ENCODE assay signal across 10 mouse cellular contexts in the genomic region with DNA sequence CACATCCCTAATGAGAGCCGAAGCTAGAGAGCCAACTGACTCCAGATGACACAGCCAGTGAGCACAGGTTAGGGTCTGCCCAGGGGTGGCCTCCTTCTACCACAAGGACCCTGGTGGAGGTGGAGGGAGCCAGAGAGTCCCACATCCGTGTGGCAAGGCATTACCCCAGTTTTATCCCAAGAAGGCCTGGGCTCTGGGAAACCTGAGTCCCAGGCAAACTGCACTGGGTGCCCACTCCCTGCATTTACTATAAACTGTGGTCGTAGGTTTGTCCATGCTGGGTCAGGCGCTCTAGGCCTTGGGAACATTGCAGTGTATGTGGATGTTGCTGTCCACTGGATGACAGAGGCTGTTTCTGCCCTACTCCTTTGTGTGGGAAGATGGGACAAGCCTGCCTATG. TPM values are rescaled to one million over a fixed set of nuclear protein-coding genes. Genes with fewer than 3 reads are reported as not detected.
A peak's percentile ranks its signal among the peaks of the same experiment; 100 is the strongest.
DNase-seq lines count a peak whose midpoint lies in the region; ATAC-seq and TF ChIP-seq lines count a peak whose summit lies in the region.
"Had no signal": no experiment of that assay in that cellular context is flagged by ENCODE, and none has a peak within 500 bp of the region (broad histone marks: within the 10 kb centered on the region; RNA-seq: fewer than 3 reads in every experiment).

No protein-coding gene starts in this region.

- H3K4me3 ChIP-seq in hindbrain, embryonic 12.5 days = no peak overlapping the region
- no peak overlapping the region for H3K4me3 ChIP-seq in hindbrain, embryonic 14.5 days (replicated peaks; ENCODE audit: low read length)
- H3K4me3 ChIP-seq in MEL (ENCODE audit: control insufficient read depth in 1 of 2, insufficient read depth in 1 of 2, low read depth in 2 of 2, low read length in 2 of 2) = no peak overlapping the region
- no peak overlapping the region; the same call in 1 of the 2 replicates for H3K4me3 ChIP-seq in embryonic facial prominence, embryonic 13.5 days
- H3K4me3 ChIP-seq in limb, embryonic 15.5 days = 0 out of 2 replicates have a peak overlapping the region, but pooled peaks have one; percentile 4
- H3K4me3 ChIP-seq in forebrain, embryonic 11.5 days (ENCODE audit: low read depth, low read length) = no peak overlapping the region

- DNase-seq in hindbrain, embryonic 14.5 days (ENCODE audit: low spot score) = no peak
- no peak for DNase-seq in MEL (ENCODE audit: low read depth, low spot score)
- no peak for DNase-seq in layer of hippocampus, adult 8-10 months (ENCODE audit: low spot score in 2 of 2)
- DNase-seq in forebrain, embryonic 11.5 days (ENCODE audit: low spot score) = no peak
- DNase-seq in ovary, adult 18-20 months (ENCODE audit: low spot score) = no peak

- TF ChIP-seq RAD21 in MEL (IDR thresholded peaks at IDR 0.05; ENCODE audit: low read depth, low read length) = no peak

- no peaks in the 10 kb centered on the region for H3K79me2 ChIP-seq in MEL (ENCODE audit: control insufficient read depth, insufficient read depth, low read length, poor library complexity)

- no peak overlapping the region for H3K9ac ChIP-seq in hindbrain, embryonic 12.5 days
- no peak overlapping the region for H3K9ac ChIP-seq in hindbrain, embryonic 14.5 days
- H3K9ac ChIP-seq in MEL (ENCODE audit: control insufficient read depth, low read depth, low read length, poor library complexity, severe bottlenecking) = peak overlapping the region; percentile 18; the same call in 1 of the 2 replicates
- H3K9ac ChIP-seq in embryonic facial prominence, embryonic 13.5 days = 0 out of 2 replicates have a peak overlapping the region, but pooled peaks have one; percentile 6
- no peak overlapping the region for H3K9ac ChIP-seq in limb, embryonic 15.5 days
- no peak overlapping the region for H3K9ac ChIP-seq in forebrain, embryonic 11.5 days (ENCODE audit: low read length)
- H3K9ac ChIP-seq: lung, embryonic 14.5 days had no signal

- no peak for TF ChIP-seq POLR2A in MEL (IDR thresholded peaks at IDR 0.05; ENCODE audit: control insufficient read depth in 1 of 2, insufficient read depth in 1 of 2, low read depth in 1 of 2, low read length in 2 of 2, poor library complexity in 1 of 2)

- no peak for TF ChIP-seq EP300 in MEL (IDR thresholded peaks at IDR 0.05; ENCODE audit: low read depth in 1 of 2, low read length in 2 of 2)

- no peaks in the 10 kb centered on the region for H3K27me3 ChIP-seq in hindbrain, embryonic 12.5 days
- no peaks in the 10 kb centered on the region for H3K27me3 ChIP-seq in hindbrain, embryonic 14.5 days (ENCODE audit: control insufficient read depth, insufficient read depth, low read length)
- H3K27me3 ChIP-seq in MEL (ENCODE audit: control insufficient read depth in 1 of 2, insufficient read depth in 2 of 2, low read length in 2 of 2) = no peaks in the 10 kb centered on the region
- no peaks in the 10 kb centered on the region for H3K27me3 ChIP-seq in embryonic facial prominence, embryonic 13.5 days
- H3K27me3 ChIP-seq in limb, embryonic 15.5 days = no peaks in the 10 kb centered on the region
- H3K27me3 ChIP-seq in forebrain, embryonic 11.5 days (ENCODE audit: control insufficient read depth, insufficient read depth, low read length) = no peaks in the 10 kb centered on the region
- H3K27me3 ChIP-seq: Patski had no signal

- no peak for TF ChIP-seq CTCF in MEL (IDR thresholded peaks at IDR 0.05 in 2 of 3, conservative IDR thresholded peaks at IDR 0.05 in 1 of 3; ENCODE audit: control insufficient read depth in 1 of 3, insufficient read depth in 1 of 3, low read depth in 2 of 3, low read length in 3 of 3, poor library complexity in 1 of 3, severe bottlenecking in 1 of 3)

- WGBS in hindbrain, embryonic 12.5 days = 93% methylated on average over 4 of the region's 4 CpGs
- WGBS in hindbrain, embryonic 14.5 days = 85% methylated on average over 4 of the region's 4 CpGs
- WGBS in embryonic facial prominence, embryonic 13.5 days = 75% methylated on average over 4 of the region's 4 CpGs
- WGBS in limb, embryonic 15.5 days = 64% methylated on average over 4 of the region's 4 CpGs
- 84% methylated on average over 4 of the region's 4 CpGs for WGBS in forebrain, embryonic 11.5 days

- H3K4me2 ChIP-seq in hindbrain, embryonic 12.5 days (replicated peaks) = no peak overlapping the region
- H3K4me2 ChIP-seq in hindbrain, embryonic 14.5 days (replicated peaks) = no peak overlapping the region
- H3K4me2 ChIP-seq in embryonic facial prominence, embryonic 13.5 days = peak overlapping the region; percentile 20; the same call in 1 of the 2 replicates
- H3K4me2 ChIP-seq in limb, embryonic 15.5 days = no peak overlapping the region
- H3K4me2 ChIP-seq in forebrain, embryonic 11.5 days (ENCODE audit: low read depth, low read length, severe bottlenecking) = no peak overlapping the region

- peaks cover 3% of the 10 kb centered on the region; the same call in 1 of the 2 replicates for H3K36me3 ChIP-seq in hindbrain, embryonic 12.5 days
- peaks cover 8% of the 10 kb centered on the region; the same call in 1 of the 2 replicates for H3K36me3 ChIP-seq in hindbrain, embryonic 14.5 days (replicated peaks; ENCODE audit: control insufficient read depth, insufficient read depth)
- peaks cover 0 to 21% of the 10 kb centered on the region in 2 experiments; a peak in 2 of 4 replicates for H3K36me3 ChIP-seq in MEL (ENCODE audit: control insufficient read depth in 1 of 2, insufficient read depth in 2 of 2, low read length in 2 of 2)
- H3K36me3 ChIP-seq in embryonic facial prominence, embryonic 13.5 days = peaks cover 18% of the 10 kb centered on the region
- H3K36me3 ChIP-seq in limb, embryonic 15.5 days = peaks cover 9% of the 10 kb centered on the region
- H3K36me3 ChIP-seq in forebrain, embryonic 11.5 days (ENCODE audit: control insufficient read depth, insufficient read depth, low read length) = no peaks in the 10 kb centered on the region; the same call in 1 of the 2 replicates

- H3K27ac ChIP-seq in hindbrain, embryonic 12.5 days = peak overlapping the region; percentile 62
- no peak overlapping the region for H3K27ac ChIP-seq in hindbrain, embryonic 14.5 days
- H3K27ac ChIP-seq in MEL (ENCODE audit: control insufficient read depth, low read depth, low read length) = peak overlapping the region; percentile 49; the same call in 1 of the 2 replicates
- peak overlapping the region; percentile 77 for H3K27ac ChIP-seq in embryonic facial prominence, embryonic 13.5 days
- H3K27ac ChIP-seq in limb, embryonic 15.5 days = peak overlapping the region; percentile 81
- H3K27ac ChIP-seq in forebrain, embryonic 11.5 days (ENCODE audit: low read depth, low read length) = no peak overlapping the region

- H3K4me1 ChIP-seq in hindbrain, embryonic 12.5 days = no peaks in the 10 kb centered on the region; the same call in 1 of the 2 replicates
- no peaks in the 10 kb centered on the region for H3K4me1 ChIP-seq in hindbrain, embryonic 14.5 days (replicated peaks; ENCODE audit: control insufficient read depth, insufficient read depth, low read length)
- peaks cover 10 to 24% of the 10 kb centered on the region in 2 experiments for H3K4me1 ChIP-seq in MEL (ENCODE audit: control insufficient read depth in 1 of 2, insufficient read depth in 2 of 2, low read length in 2 of 2)
- H3K4me1 ChIP-seq in embryonic facial prominence, embryonic 13.5 days = peaks cover 26% of the 10 kb centered on the region
- peaks cover 28% of the 10 kb centered on the region for H3K4me1 ChIP-seq in limb, embryonic 15.5 days
- H3K4me1 ChIP-seq in forebrain, embryonic 11.5 days (replicated peaks; ENCODE audit: control insufficient read depth, insufficient read depth, low read length) = no peaks in the 10 kb centered on the region

- no peaks in the 10 kb centered on the region for H3K9me3 ChIP-seq in hindbrain, embryonic 12.5 days (replicated peaks)
- no peaks in the 10 kb centered on the region for H3K9me3 ChIP-seq in hindbrain, embryonic 14.5 days (ENCODE audit: control insufficient read depth, low read length)
- no peaks in the 10 kb centered on the region for H3K9me3 ChIP-seq in MEL (replicated peaks; ENCODE audit: insufficient read depth, low read length)
- no peaks in the 10 kb centered on the region for H3K9me3 ChIP-seq in embryonic facial prominence, embryonic 13.5 days
- H3K9me3 ChIP-seq in limb, embryonic 15.5 days = no peaks in the 10 kb centered on the region
- H3K9me3 ChIP-seq in forebrain, embryonic 11.5 days (ENCODE audit: control insufficient read depth, low read length) = no peaks in the 10 kb centered on the region

- no peak for ATAC-seq in hindbrain, embryonic 12.5 days (ENCODE audit: low FRiP score)
- no peak for ATAC-seq in hindbrain, embryonic 14.5 days (ENCODE audit: low FRiP score)
- ATAC-seq in embryonic facial prominence, embryonic 13.5 days (ENCODE audit: insufficient number of reproducible peaks, insufficient read depth, low FRiP score, low TSS enrichment, low read depth) = no peak
- no peak for ATAC-seq in limb, embryonic 15.5 days (ENCODE audit: insufficient number of reproducible peaks, low FRiP score, low TSS enrichment, low read depth)
- ATAC-seq in forebrain, embryonic 11.5 days (replicated peaks; ENCODE audit: low FRiP score) = no peak

RNA-seq across cellular contexts. Expression of a gene that starts 0.7 kb away (rescaled TPM):
- 2.3 and 3.3 TPM in 2 replicates for polyA plus RNA-seq in hindbrain, embryonic 12.5 days (2016; fragmentation: Nextera tagmentation; extraction: Ambion mirVana)
- 4.0 and 4.7 TPM in 2 replicates for polyA plus RNA-seq in hindbrain, embryonic 14.5 days (2014; fragmentation: Nextera tagmentation; extraction: Ambion mirVana)
- total RNA-seq in MEL (2012; rRNA removed) = 1.4 and 3.0 TPM in 2 replicates
- 10 to 100 TPM in 1 of 2 experiments, not detected in 1; 18.3 TPM for polyA plus RNA-seq in MEL (2012; ENCODE audit: insufficient read depth in 1 of 2, insufficient read length in 2 of 2, low read depth in 1 of 2, low replicate concordance in 2 of 2, missing spikeins in 1 of 2)
- polyA plus RNA-seq in embryonic facial prominence, embryonic 13.5 days (2015; fragmentation: Nextera tagmentation; extraction: Ambion mirVana) = 5.6 and 6.8 TPM in 2 replicates
- 8.0 and 11.5 TPM in 2 replicates for polyA plus RNA-seq in limb, embryonic 15.5 days (2015; fragmentation: Nextera tagmentation; extraction: Ambion mirVana)
- 100 to 1,000 TPM in 1 of 4 experiments, 10 to 100 TPM in 3; 17.0 to 100 (median 50.4) TPM for total RNA-seq in layer of hippocampus, adult 8-10 months (2022)
- 0.71 and 1.1 TPM in 2 replicates for polyA plus RNA-seq in forebrain, embryonic 11.5 days (2014; fragmentation: Nextera tagmentation; extraction: Ambion mirVana)

RNA-seq across cellular contexts. Expression of a gene that starts 17.7 kb away (rescaled TPM):
- polyA plus RNA-seq in hindbrain, embryonic 12.5 days (2016; fragmentation: Nextera tagmentation; extraction: Ambion mirVana) = 28.4 and 31.3 TPM in 2 replicates
- 25.4 and 26.9 TPM in 2 replicates for polyA plus RNA-seq in hindbrain, embryonic 14.5 days (2014; fragmentation: Nextera tagmentation; extraction: Ambion mirVana)
- total RNA-seq in MEL (2012; rRNA removed) = 25.8 and 26.0 TPM in 2 replicates
- polyA plus RNA-seq in MEL (2012; ENCODE audit: insufficient read depth in 1 of 2, insufficient read length in 2 of 2, low read depth in 1 of 2, low replicate concordance in 2 of 2, missing spikeins in 1 of 2) = 100 to 1,000 TPM in 1 of 2 experiments, 10 to 100 TPM in 1; 34.4 to 145 TPM
- 28.9 and 30.7 TPM in 2 replicates for polyA plus RNA-seq in embryonic facial prominence, embryonic 13.5 days (2015; fragmentation: Nextera tagmentation; extraction: Ambion mirVana)
- polyA plus RNA-seq in limb, embryonic 15.5 days (2015; fragmentation: Nextera tagmentation; extraction: Ambion mirVana) = 29.3 and 30.6 TPM in 2 replicates
- total RNA-seq in layer of hippocampus, adult 8-10 months (2022) = 10 to 100 TPM; 39.6 to 42.8 (median 41.1) TPM
- 25.4 and 30.8 TPM in 2 replicates for polyA plus RNA-seq in forebrain, embryonic 11.5 days (2014; fragmentation: Nextera tagmentation; extraction: Ambion mirVana)

RNA-seq across cellular contexts. Expression of a gene that starts 26.8 kb away (rescaled TPM):
- 3.0 and 4.4 TPM in 2 replicates for polyA plus RNA-seq in hindbrain, embryonic 12.5 days (2016; fragmentation: Nextera tagmentation; extraction: Ambion mirVana)
- 5.0 and 5.2 TPM in 2 replicates for polyA plus RNA-seq in hindbrain, embryonic 14.5 days (2014; fragmentation: Nextera tagmentation; extraction: Ambion mirVana)
- total RNA-seq in MEL (2012; rRNA removed) = 0.07 and 0.27 TPM in 2 replicates
- under 1 TPM in 1 of 2 experiments, not detected in 1; 0.72 TPM for polyA plus RNA-seq in MEL (2012; ENCODE audit: insufficient read depth in 1 of 2, insufficient read length in 2 of 2, low read depth in 1 of 2, low replicate concordance in 2 of 2, missing spikeins in 1 of 2)
- polyA plus RNA-seq in embryonic facial prominence, embryonic 13.5 days (2015; fragmentation: Nextera tagmentation; extraction: Ambion mirVana) = 14.7 and 16.5 TPM in 2 replicates
- 12.1 and 14.8 TPM in 2 replicates for polyA plus RNA-seq in limb, embryonic 15.5 days (2015; fragmentation: Nextera tagmentation; extraction: Ambion mirVana)
- 1 to 10 TPM; 3.1 to 6.0 (median 3.6) TPM for total RNA-seq in layer of hippocampus, adult 8-10 months (2022)
- polyA plus RNA-seq in forebrain, embryonic 11.5 days (2014; fragmentation: Nextera tagmentation; extraction: Ambion mirVana) = 2.0 and 2.3 TPM in 2 replicates

RNA-seq across cellular contexts. Expression of a gene that starts 45.7 kb away (rescaled TPM):
- 66.2 and 68.3 TPM in 2 replicates for polyA plus RNA-seq in hindbrain, embryonic 12.5 days (2016; fragmentation: Nextera tagmentation; extraction: Ambion mirVana)
- 94.3 and 114 TPM in 2 replicates for polyA plus RNA-seq in hindbrain, embryonic 14.5 days (2014; fragmentation: Nextera tagmentation; extraction: Ambion mirVana)
- not detected in 2 replicates for total RNA-seq in MEL (2012; rRNA removed)
- polyA plus RNA-seq in MEL (2012; ENCODE audit: insufficient read depth in 1 of 2, insufficient read length in 2 of 2, low read depth in 1 of 2, low replicate concordance in 2 of 2, missing spikeins in 1 of 2) = not detected
- 117 and 132 TPM in 2 replicates for polyA plus RNA-seq in embryonic facial prominence, embryonic 13.5 days (2015; fragmentation: Nextera tagmentation; extraction: Ambion mirVana)
- polyA plus RNA-seq in limb, embryonic 15.5 days (2015; fragmentation: Nextera tagmentation; extraction: Ambion mirVana) = 140 and 168 TPM in 2 replicates
- total RNA-seq in layer of hippocampus, adult 8-10 months (2022) = 100 to 1,000 TPM; 225 to 284 (median 259) TPM
- polyA plus RNA-seq in forebrain, embryonic 11.5 days (2014; fragmentation: Nextera tagmentation; extraction: Ambion mirVana) = 48.0 and 50.8 TPM in 2 replicates

RNA-seq across cellular contexts. Expression of a gene that starts 58.9 kb away (rescaled TPM):
- 0.43 and 0.48 TPM in 2 replicates for polyA plus RNA-seq in hindbrain, embryonic 12.5 days (2016; fragmentation: Nextera tagmentation; extraction: Ambion mirVana)
- 0.17 TPM in 1 of 2 replicates, not detected in the other for polyA plus RNA-seq in hindbrain, embryonic 14.5 days (2014; fragmentation: Nextera tagmentation; extraction: Ambion mirVana)
- not detected in 2 replicates for total RNA-seq in MEL (2012; rRNA removed)
- not detected for polyA plus RNA-seq in MEL (2012; ENCODE audit: insufficient read depth in 1 of 2, insufficient read length in 2 of 2, low read depth in 1 of 2, low replicate concordance in 2 of 2, missing spikeins in 1 of 2)
- 0.58 and 0.74 TPM in 2 replicates for polyA plus RNA-seq in embryonic facial prominence, embryonic 13.5 days (2015; fragmentation: Nextera tagmentation; extraction: Ambion mirVana)
- polyA plus RNA-seq in limb, embryonic 15.5 days (2015; fragmentation: Nextera tagmentation; extraction: Ambion mirVana) = 1.2 and 1.5 TPM in 2 replicates
- 1 to 10 TPM; 1.5 to 2.2 (median 2.1) TPM for total RNA-seq in layer of hippocampus, adult 8-10 months (2022)
- polyA plus RNA-seq in forebrain, embryonic 11.5 days (2014; fragmentation: Nextera tagmentation; extraction: Ambion mirVana) = 0.44 and 0.60 TPM in 2 replicates

Comparison
In these comparisons a context has a peak if more than half of its experiments do, and no peak if none do; other contexts are left out.
1. H3K27ac ChIP-seq: peak in hindbrain, embryonic 12.5 days (single experiment), MEL (single experiment), embryonic facial prominence, embryonic 13.5 days (single experiment) and limb, embryonic 15.5 days (single experiment); none in hindbrain, embryonic 14.5 days (single experiment) and forebrain, embryonic 11.5 days (single experiment).
2. H3K9ac ChIP-seq: peak in MEL (single experiment) and embryonic facial prominence, embryonic 13.5 days (single experiment); none in hindbrain, embryonic 12.5 days (single experiment), hindbrain, embryonic 14.5 days (single experiment), limb, embryonic 15.5 days (single experiment) and forebrain, embryonic 11.5 days (single experiment).